Mouse (Mus musculus): ENCODE measurements at regions not wholly inside any gene's neighbourhood (a gene's known extent, or its start where the extent isn't known, plus 50 kb on each side); places are given as distances from the start of the nearest gene placed in this dataset.

- DNase-seq: peak; percentile 64
Measured at GRCm38 (mm10) chr14:100618793-100619655, 334.5 kb upstream of the Klf12 start.

GRCm38 (mm10) chr14:100610017-100610760 lies 325.7 kb upstream of the Klf12 start:
- DNase-seq: peak; percentile 37
- intact Hi-C loops (cut with DNase I): no loop called here

More at GRCm38 (mm10) chr14:100618793-100619655, 334.5 kb upstream of the Klf12 start:
- intact Hi-C loops (cut with DNase I): no loop called here

DNA sequence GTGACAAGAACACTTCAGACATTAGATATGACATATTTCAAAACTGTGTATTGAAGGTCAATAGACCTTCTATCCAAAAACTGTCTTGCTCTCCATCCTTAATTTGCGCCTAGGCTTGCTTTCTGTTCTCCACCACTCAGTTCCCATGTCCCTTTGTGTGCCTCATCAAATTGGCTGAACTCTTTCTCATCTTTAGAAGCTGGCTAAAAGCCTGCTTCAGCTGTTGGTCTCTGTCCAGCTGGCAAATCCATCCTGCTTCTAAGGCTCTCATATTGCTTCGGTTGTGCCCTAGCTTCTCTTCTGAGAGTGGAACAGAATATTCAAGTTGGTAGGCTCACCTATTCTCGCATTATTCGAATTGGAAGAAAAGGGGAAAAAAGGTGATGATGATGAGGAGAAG lies 322.6 kb upstream of the Klf12 start:
- peak; percentile 83 for DNase-seq
- intact Hi-C loops (cut with DNase I): no loop called here

- peak; percentile 21 for DNase-seq
- intact Hi-C loops (cut with DNase I): no loop called here
Measured at GRCm38 (mm10) chr14:100600886-100601451, 316.5 kb upstream of the Klf12 start.

DNA sequence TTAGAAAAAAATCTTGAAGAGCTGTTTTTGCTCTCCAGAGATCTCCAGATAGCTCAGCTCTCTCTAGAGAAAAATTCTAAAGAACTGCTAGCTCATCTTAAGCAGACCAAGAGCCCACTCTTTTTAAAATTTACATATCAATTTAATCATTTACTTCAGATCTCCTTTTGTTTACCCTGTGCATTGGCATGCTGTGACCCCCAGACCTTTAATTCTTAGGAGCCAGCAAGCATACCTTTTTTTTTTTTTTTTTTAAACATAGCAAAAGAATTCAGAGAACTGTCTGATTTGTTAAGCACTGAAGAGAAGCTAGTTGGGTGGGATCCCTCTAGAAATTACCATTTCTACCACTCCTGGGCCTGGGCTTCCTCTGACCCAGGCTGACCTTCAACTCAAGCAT lies 285.5 kb upstream of the Klf12 start:
- DNase-seq: no peak
- intact Hi-C loops (cut with DNase I): no loop called here

DNA sequence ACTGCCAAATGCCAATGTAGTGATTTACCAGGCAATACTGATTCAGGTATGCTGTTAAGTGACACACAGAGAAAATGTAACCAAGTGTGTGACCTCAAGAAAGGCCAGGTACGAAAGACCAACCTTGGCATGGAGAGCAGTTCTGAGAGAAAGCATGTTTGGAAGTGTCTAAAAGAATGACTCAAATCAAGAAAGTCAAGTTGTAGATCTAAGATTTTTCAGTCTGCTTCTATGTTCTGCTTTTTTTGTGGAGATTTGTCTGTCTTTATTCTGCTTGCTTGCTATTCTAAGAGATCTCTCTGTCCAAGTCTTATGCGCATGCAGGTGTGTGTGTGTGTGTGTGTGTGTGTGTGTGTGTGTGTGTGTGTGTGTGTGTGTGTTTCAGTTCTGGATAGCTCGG lies 277.4 kb upstream of the Klf12 start:
- no peak for DNase-seq
- intact Hi-C loops (cut with DNase I): no loop called here

GRCm38 (mm10) chr14:100558378-100558777 lies 273.9 kb upstream of the Klf12 start:
- peak; percentile 87 for DNase-seq
- intact Hi-C loops (cut with DNase I): no loop called here

DNA sequence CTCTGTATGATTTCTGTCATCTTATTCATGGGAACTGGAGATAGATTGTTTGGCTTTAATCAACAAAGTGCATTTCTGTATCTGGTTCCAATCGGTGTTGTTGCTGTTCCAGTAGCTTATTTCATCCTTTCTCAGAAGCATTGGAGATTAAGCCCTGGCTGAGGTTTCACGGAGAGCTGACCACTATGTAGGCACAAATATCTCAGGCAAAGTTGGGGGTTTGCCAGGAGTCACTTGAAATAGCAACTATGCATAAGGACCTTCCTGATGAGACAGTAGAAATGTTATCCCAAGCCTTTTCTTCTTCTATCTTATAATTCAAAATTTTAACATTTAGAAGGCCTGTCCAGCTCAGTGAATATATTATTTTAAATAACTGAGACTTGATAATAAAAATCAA lies 268.0 kb upstream of the Klf12 start:
- intact Hi-C loops (cut with DNase I): no loop called here
- no peak for DNase-seq

- DNase-seq: no peak
- intact Hi-C loops (cut with DNase I): no loop called here
Measured at GRCm38 (mm10) chr14:100550266-100550665, 265.8 kb upstream of the Klf12 start.

DNA sequence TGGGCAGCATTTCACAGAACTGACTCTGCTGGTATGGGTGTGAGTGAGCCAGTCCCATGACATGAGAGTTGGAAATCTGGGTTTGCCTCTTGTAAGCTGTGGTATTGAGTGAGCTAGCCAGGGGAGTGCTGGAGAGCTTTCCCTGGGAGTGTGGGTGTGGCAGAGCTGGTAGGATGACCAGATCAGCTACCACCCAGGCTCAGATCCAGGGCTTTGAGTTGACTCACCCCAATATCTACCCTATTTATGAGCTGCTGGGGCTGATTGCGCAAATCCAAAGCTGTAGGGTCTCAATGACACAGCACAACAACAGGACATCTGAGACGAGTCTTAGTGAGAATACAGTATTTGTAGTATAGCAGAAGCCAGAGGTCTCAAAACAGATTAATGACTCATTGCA lies 245.7 kb upstream of the Klf12 start:
- no peak for DNase-seq
- intact Hi-C loops (cut with DNase I): no loop called here

DNA sequence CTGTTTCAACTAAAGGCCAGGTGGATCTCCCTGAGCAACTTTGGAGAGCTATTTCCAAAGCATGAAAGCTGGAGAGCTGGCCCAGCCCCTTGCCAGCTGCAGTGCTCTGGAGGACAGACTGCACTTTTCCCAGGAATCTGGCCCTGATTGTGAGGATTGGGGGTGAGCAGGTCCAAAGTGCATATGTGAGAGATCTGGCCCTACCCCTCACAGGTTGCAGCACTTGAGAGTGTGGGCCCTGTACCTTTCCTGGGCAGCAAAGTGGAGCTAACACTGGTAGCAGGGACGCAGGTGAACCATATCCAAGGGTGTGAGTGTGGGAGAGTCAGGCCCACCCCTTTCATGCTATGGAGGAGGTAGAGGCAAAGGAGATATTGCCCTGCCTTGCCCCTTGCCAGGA lies 245.3 kb upstream of the Klf12 start:
- no peak for DNase-seq
- intact Hi-C loops (cut with DNase I): no loop called here

- intact Hi-C loops (cut with DNase I): no loop called here
- no peak for DNase-seq
Measured at GRCm38 (mm10) chr14:100509396-100509795, 224.9 kb upstream of the Klf12 start.

DNA sequence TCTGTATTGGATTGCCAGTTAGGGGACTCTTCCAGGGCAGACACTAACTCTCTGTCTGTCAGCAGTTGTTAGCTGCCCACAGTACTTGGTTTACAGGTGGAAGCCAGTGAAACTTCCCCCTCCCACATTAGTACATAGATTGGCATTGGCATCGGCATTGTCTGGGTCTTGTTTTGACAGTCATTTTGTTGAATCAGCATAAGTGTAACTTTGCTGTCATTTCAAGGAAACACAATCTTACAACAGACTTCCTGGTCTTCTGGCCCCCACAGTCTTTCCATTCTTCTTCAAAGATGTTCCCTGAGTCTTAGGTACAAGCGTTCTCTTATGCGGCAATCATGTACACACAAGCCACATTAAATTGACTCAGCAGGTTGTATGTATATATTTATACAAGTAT lies 223.6 kb upstream of the Klf12 start:
- intact Hi-C loops (cut with DNase I): no loop called here
- no peak for DNase-seq

DNA sequence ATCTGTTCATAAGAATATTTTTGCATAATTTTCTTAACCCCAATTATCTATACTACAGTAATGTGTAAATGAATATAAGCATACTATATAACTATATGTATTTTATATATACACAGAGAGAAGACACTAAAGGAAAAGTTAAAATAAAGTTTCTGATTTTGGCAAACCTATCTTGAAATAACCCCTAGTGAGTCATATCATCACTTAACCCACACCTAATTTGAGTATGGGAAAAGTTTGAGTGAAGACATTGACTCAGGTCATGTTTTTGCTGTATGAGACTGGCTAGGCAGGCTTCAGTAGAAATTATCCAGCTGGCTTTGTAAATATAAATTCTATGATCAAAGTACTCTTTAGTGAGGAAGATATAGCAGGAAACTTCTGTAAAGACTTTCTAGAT lies 223.1 kb upstream of the Klf12 start:
- intact Hi-C loops (cut with DNase I): no loop called here

GRCm38 (mm10) chr14:100488837-100489236 lies 204.4 kb upstream of the Klf12 start:
- intact Hi-C loops (cut with DNase I): no loop called here
- no peak for DNase-seq

More for the DNA sequence above, 223.1 kb upstream of the Klf12 start:
- DNase-seq: no peak

DNA sequence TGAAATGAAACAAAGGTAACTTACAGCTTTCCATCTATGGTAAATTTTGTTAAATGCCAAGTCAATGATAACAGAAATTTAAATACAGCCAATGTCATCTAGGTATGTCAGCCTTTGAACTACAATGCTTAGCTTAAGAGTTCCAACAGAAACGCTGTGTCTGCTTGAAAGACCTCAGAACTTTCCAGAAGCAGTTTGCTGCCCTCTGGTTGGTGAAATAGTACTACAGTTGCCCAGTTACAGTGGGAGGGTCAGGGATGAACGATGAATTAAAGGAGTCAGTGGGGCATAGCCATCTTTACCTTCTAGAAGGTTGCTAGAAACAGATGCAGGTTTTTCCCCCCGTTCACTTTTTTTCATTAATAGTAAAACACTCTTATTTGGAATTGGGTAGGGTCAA lies 201.0 kb upstream of the Klf12 start:
- intact Hi-C loops (cut with DNase I): no loop called here
- DNase-seq: peak; percentile 10

DNA sequence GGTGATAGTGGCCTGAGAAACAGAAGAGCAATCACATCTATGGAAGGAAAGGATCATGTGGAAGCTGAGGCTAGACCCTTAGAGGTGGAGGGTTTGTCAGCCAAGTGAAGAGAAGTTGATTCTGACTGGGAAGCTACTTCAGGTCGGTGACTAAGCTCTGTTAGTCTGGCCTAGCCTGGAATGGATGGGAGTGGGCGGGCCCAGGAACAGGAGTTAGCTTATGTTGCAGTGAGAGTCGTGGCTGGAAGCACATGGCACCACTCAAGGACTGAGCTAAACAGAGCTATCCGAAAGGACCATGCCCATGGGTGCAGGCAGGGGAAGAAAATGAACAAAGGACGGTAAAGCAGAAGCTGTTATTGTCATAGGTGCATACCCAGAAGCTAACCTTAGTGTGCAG lies 199.6 kb upstream of the Klf12 start:
- intact Hi-C loops (cut with DNase I): no loop called here
- no peak for DNase-seq

DNA sequence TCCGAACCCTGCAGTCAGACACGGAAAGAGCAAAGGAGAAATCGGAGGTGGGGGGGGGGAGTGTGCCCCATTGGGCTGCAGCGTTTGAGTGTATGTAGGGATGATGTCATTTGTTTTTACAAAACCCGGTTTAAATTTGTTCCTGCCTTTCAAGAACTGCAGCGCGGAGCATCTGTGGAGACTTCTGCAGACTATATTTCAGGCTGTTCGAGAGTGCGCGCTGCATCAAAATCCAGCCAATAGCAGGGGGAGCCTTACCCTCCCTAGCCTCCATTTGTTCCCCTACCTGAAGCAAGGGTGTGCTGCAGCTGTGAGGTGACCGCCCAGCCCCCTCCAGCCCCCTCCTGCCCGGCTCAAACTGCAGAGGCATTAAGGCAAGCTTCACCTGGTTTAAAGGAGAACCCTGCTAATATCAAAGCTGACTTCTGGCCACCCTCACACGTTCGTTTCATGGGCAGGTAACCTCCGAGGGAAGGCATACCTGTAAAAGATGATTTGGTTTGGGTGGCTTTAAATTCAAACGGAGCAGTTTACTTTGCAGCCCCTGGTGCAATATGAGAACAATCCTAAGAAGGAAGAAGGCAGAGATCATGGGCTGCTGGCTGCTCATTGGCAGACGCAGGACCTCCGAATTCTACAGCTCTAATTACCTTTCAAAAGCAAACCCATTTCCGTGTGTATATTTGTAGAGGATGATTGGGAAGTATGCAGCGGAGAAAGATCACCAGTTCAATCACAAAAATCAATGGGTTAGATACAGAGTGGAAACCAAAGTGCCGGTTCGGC lies 193.3 kb upstream of the Klf12 start:
- intact Hi-C loops (cut with DNase I): no loop called here
- DNase-seq: peak; percentile 13

- peak; percentile 15 for DNase-seq
- intact Hi-C loops (cut with DNase I): no loop called here
Measured at GRCm38 (mm10) chr14:100468311-100468710, 183.8 kb upstream of the Klf12 start.

DNA sequence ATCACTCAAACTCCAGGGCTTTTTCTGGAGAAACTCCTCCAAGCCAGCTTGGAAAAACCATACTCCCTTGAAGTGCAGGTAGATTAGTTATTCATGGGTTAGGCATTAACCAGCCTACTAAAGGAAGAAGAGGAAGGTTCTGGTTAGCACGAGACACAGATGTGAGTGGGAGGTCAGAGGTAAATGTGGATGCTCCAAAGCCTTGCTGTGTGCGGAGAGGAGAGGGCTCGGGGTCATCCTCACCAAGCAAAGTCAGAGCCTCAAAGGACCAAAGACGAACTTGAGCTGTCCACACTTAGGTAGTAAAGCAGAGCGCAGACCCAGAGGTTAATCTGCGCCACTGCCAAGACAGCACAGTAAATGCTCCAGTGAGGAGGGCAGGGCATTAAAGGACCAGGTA lies 177.8 kb upstream of the Klf12 start:
- intact Hi-C loops (cut with DNase I): loop anchor here (5.0 kb wide), 1 partner anchor 175 kb away; no protein-coding TSS in a partner anchor
- no peak for DNase-seq

Data from left cerebral cortex, postnatal 4 days (tissue).